7 mouse cellular contexts compared by ENCODE assay signal in the genomic region with DNA sequence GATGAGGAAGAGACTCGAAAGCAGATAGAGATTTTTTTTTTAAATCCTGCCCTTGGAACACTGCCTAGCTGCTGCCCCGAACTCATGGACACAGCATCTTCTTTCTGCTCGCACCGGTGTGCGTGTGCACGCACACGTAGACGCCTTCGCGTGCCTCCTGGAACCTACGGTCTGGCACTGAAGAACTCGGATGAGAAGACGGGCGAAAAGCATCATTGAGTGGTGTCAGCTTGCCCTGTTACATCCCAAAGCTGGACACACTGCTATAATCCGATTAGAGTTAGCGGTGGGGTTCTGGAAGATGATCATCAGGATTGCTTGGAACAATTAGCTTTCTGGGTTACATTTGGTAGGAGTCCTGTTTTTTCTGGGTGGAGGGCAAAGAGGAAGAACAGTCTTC. TPM values are rescaled to one million over a fixed set of nuclear protein-coding genes. Genes with fewer than 3 reads are reported as not detected.
DNase-seq lines count a peak whose midpoint lies in the region; ATAC-seq lines count a peak whose summit lies in the region.

No protein-coding gene starts in this region.

- WGBS in liver, embryonic 11.5 days = 10% methylated on average over 16 of the region's 16 CpGs
- WGBS in forebrain, embryonic 10.5 days = 4% methylated on average over 16 of the region's 16 CpGs
- WGBS in intestine, embryonic 14.5 days = 10% methylated on average over 16 of the region's 16 CpGs
- 3% methylated on average over 16 of the region's 16 CpGs for WGBS in neural tube, embryonic 15.5 days

- H3K36me3 ChIP-seq in liver, embryonic 11.5 days (ENCODE audit: control insufficient read depth, insufficient read depth, low read length) = no peaks in the 10 kb centered on the region
- H3K36me3 ChIP-seq in forebrain, embryonic 10.5 days (replicated peaks) = no peaks in the 10 kb centered on the region
- H3K36me3 ChIP-seq in intestine, embryonic 14.5 days (ENCODE audit: control insufficient read depth, insufficient read depth, low read length) = no peaks in the 10 kb centered on the region
- no peaks in the 10 kb centered on the region for H3K36me3 ChIP-seq in neural tube, embryonic 15.5 days

- no peak for ATAC-seq in liver, embryonic 11.5 days (replicated peaks; ENCODE audit: low FRiP score)
- no peak for ATAC-seq in intestine, embryonic 14.5 days (replicated peaks; ENCODE audit: low FRiP score, low TSS enrichment, low read depth)
- peak; percentile 2; the same call in 1 of the 2 replicates for ATAC-seq in neural tube, embryonic 15.5 days (ENCODE audit: low FRiP score)

- no peaks in the 10 kb centered on the region for H3K9me3 ChIP-seq in liver, embryonic 11.5 days (ENCODE audit: control insufficient read depth, low read length)
- H3K9me3 ChIP-seq in forebrain, embryonic 10.5 days = no peaks in the 10 kb centered on the region
- H3K9me3 ChIP-seq in intestine, embryonic 14.5 days (ENCODE audit: control insufficient read depth, low read length) = no peaks in the 10 kb centered on the region
- H3K9me3 ChIP-seq in neural tube, embryonic 15.5 days (replicated peaks) = no peaks in the 10 kb centered on the region

- DNase-seq in liver, embryonic 11.5 days (ENCODE audit: low spot score) = no peak
- DNase-seq in liver = no peak
- no peak for DNase-seq in forebrain, embryonic 10.5 days (ENCODE audit: extremely low spot score, low spot score)
- DNase-seq in intestine, embryonic 14.5 days (ENCODE audit: low spot score) = no peak
- no peak for DNase-seq in thymus, postnatal 4 days
- no peak for DNase-seq in cerebellum, adult 9-10 months

- peak overlapping the region; percentile 18; the same call in 1 of the 2 replicates for H3K4me3 ChIP-seq in liver, embryonic 11.5 days (ENCODE audit: low read depth, low read length)
- H3K4me3 ChIP-seq in forebrain, embryonic 10.5 days = peak overlapping the region; percentile 76
- H3K4me3 ChIP-seq in intestine, embryonic 14.5 days (ENCODE audit: low read depth, low read length) = peak overlapping the region; percentile 16
- peak overlapping the region; percentile 73 for H3K4me3 ChIP-seq in neural tube, embryonic 15.5 days (replicated peaks)

- H3K9ac ChIP-seq in liver, embryonic 11.5 days (ENCODE audit: low read depth, low read length) = no peak overlapping the region
- H3K9ac ChIP-seq in intestine, embryonic 14.5 days (ENCODE audit: low read length) = no peak overlapping the region
- H3K9ac ChIP-seq in neural tube, embryonic 15.5 days (replicated peaks) = peak overlapping the region; percentile 44

- peak overlapping the region; percentile 46 for H3K4me2 ChIP-seq in liver, embryonic 11.5 days
- peak overlapping the region; percentile 40 for H3K4me2 ChIP-seq in intestine, embryonic 14.5 days (ENCODE audit: low read length)
- H3K4me2 ChIP-seq in neural tube, embryonic 15.5 days = peak overlapping the region; percentile 83

- H3K27me3 ChIP-seq in liver, embryonic 11.5 days (replicated peaks; ENCODE audit: control insufficient read depth, insufficient read depth, low read length) = peaks cover 65% of the 10 kb centered on the region
- peaks cover 74% of the 10 kb centered on the region for H3K27me3 ChIP-seq in forebrain, embryonic 10.5 days (ENCODE audit: poor library complexity, severe bottlenecking)
- peaks cover 72% of the 10 kb centered on the region for H3K27me3 ChIP-seq in intestine, embryonic 14.5 days (replicated peaks; ENCODE audit: control insufficient read depth, insufficient read depth, low read length)
- H3K27me3 ChIP-seq in neural tube, embryonic 15.5 days (replicated peaks) = no peaks in the 10 kb centered on the region

- H3K27ac ChIP-seq in liver, embryonic 11.5 days (ENCODE audit: low read depth, low read length) = no peak overlapping the region
- H3K27ac ChIP-seq in forebrain, embryonic 10.5 days = no peak overlapping the region
- H3K27ac ChIP-seq in intestine, embryonic 14.5 days (ENCODE audit: low read depth) = no peak overlapping the region
- H3K27ac ChIP-seq in neural tube, embryonic 15.5 days (replicated peaks) = peak overlapping the region; percentile 85

- H3K4me1 ChIP-seq in liver, embryonic 11.5 days (replicated peaks; ENCODE audit: control insufficient read depth, insufficient read depth, low read length) = peaks cover 9% of the 10 kb centered on the region
- H3K4me1 ChIP-seq in forebrain, embryonic 10.5 days = peaks cover 61% of the 10 kb centered on the region
- peaks cover 3% of the 10 kb centered on the region for H3K4me1 ChIP-seq in intestine, embryonic 14.5 days (replicated peaks; ENCODE audit: control insufficient read depth, insufficient read depth, low read length)
- H3K4me1 ChIP-seq in neural tube, embryonic 15.5 days = peaks cover 45% of the 10 kb centered on the region

RNA-seq across cellular contexts. Expression of gene Cdk5r2, which starts 4.1 kb away (rescaled TPM):
- 0.35 and 0.36 TPM in 2 replicates for polyA plus RNA-seq in liver, embryonic 11.5 days (2014; fragmentation: Nextera tagmentation; extraction: Ambion mirVana)
- 0.22 and 0.25 TPM in 2 replicates for polyA plus RNA-seq in forebrain, embryonic 10.5 days (2016; fragmentation: Nextera tagmentation; extraction: Ambion mirVana)
- polyA plus RNA-seq in intestine, embryonic 14.5 days (2014; fragmentation: Nextera tagmentation; extraction: Ambion mirVana) = 0.28 and 0.36 TPM in 2 replicates
- polyA plus RNA-seq in neural tube, embryonic 15.5 days (2015; fragmentation: Nextera tagmentation; extraction: Ambion mirVana) = 10.0 and 11.6 TPM in 2 replicates

RNA-seq across cellular contexts. Expression of gene Fev, which starts 26.4 kb away (rescaled TPM):
- 0.23 and 0.31 TPM in 2 replicates for polyA plus RNA-seq in liver, embryonic 11.5 days (2014; fragmentation: Nextera tagmentation; extraction: Ambion mirVana)
- polyA plus RNA-seq in forebrain, embryonic 10.5 days (2016; fragmentation: Nextera tagmentation; extraction: Ambion mirVana) = not detected in 2 replicates
- polyA plus RNA-seq in intestine, embryonic 14.5 days (2014; fragmentation: Nextera tagmentation; extraction: Ambion mirVana) = 0.55 and 1.4 TPM in 2 replicates
- polyA plus RNA-seq in neural tube, embryonic 15.5 days (2015; fragmentation: Nextera tagmentation; extraction: Ambion mirVana) = 0.73 TPM in 1 of 2 replicates, not detected in the other

RNA-seq across cellular contexts. Expression of gene Cryba2, which starts 34.1 kb away (rescaled TPM):
- polyA plus RNA-seq in liver, embryonic 11.5 days (2014; fragmentation: Nextera tagmentation; extraction: Ambion mirVana) = not detected in 2 replicates
- not detected in 2 replicates for polyA plus RNA-seq in forebrain, embryonic 10.5 days (2016; fragmentation: Nextera tagmentation; extraction: Ambion mirVana)
- polyA plus RNA-seq in intestine, embryonic 14.5 days (2014; fragmentation: Nextera tagmentation; extraction: Ambion mirVana) = 2.5 TPM in 1 of 2 replicates, not detected in the other
- polyA plus RNA-seq in neural tube, embryonic 15.5 days (2015; fragmentation: Nextera tagmentation; extraction: Ambion mirVana) = 0.41 and 1.5 TPM in 2 replicates

Comparison
In these comparisons a context has a peak if more than half of its experiments do, and no peak if none do; other contexts are left out.
1. H3K4me3 ChIP-seq: peak in every context shown above with its lines; median percentile 76 in forebrain, embryonic 10.5 days; 73 in neural tube, embryonic 15.5 days; 18 in liver, embryonic 11.5 days; 16 in intestine, embryonic 14.5 days.